Mouse (Mus musculus): Measurements from ENCODE around the gene Nap1l1.
"Not testable (repeated sequence)": the region's sequence is repeated elsewhere in the genome, so short reads cannot be mapped to it uniquely, and the experiment has no call there.

DNA sequence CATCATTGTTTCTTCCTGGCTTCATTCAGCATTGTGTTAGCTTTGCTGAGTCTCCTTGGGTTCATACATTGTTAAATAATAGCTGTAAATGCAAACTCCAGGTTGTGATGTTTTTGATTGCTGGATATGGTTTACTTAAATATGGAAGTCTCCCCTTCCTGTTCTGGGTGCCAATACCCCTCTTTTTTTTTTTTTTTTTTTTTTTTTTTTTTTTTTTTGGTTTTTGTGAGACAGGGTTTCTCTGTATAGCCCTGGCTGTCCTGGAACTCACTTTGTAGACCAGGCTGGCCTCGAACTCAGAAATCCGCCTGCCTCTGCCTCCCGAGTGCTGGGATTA lies 26.4 kb upstream of the Nap1l1 start:
- TF ChIP-seq CTCF, EP300 (IDR thresholded peaks at IDR 0.05; ENCODE audit: low read depth): not testable (repeated sequence)

Data from liver, embryonic 14.5 days (tissue).